Mouse (Mus musculus): Measurements from ENCODE around the gene Gm45808. TPM values are rescaled to one million over a fixed set of nuclear protein-coding genes. Genes with fewer than 3 reads are reported as not detected.
"Not testable (repeated sequence)": the region's sequence is repeated elsewhere in the genome, so short reads cannot be mapped to it uniquely, and the experiment has no call there.

Gm45808 gene
- polyA plus RNA-seq, 1 experiment from 2014 or later, result not detected

GRCm38 (mm10) chr7:45467090-45467670, 19.4 kb downstream of the Gm45808 start:
- H3K9me3 ChIP-seq (ENCODE audit: control insufficient read depth, low read length), result no peaks in the 10 kb centered on the region
- H3K27me3 ChIP-seq (ENCODE audit: control insufficient read depth, insufficient read depth, low read length), result no peaks in the 10 kb centered on the region
- H3K9ac ChIP-seq (ENCODE audit: low read length), result peak overlapping the region; percentile 19; the same call in 1 of the 2 replicates
- peaks cover 3% of the 10 kb centered on the region; the same call in 1 of the 2 replicates for H3K36me3 ChIP-seq (ENCODE audit: control insufficient read depth, insufficient read depth, low read length)
- ATAC-seq (ENCODE audit: insufficient read depth, low FRiP score, low TSS enrichment) (peak; percentile 24; the same call in 1 of the 2 replicates), DNase-seq (ENCODE audit: low spot score) (no peak)
- peaks cover 9% of the 10 kb centered on the region for H3K4me1 ChIP-seq (ENCODE audit: control insufficient read depth, insufficient read depth, low read length)
- peak overlapping the region; percentile 93 for H3K4me2 ChIP-seq (ENCODE audit: low read depth)
- WGBS, result 39% methylated on average over 7 of the region's 7 CpGs
- H3K4me3 ChIP-seq (ENCODE audit: low read depth, low read length), result peak overlapping the region; percentile 93
- no peak overlapping the region for H3K27ac ChIP-seq (ENCODE audit: low read depth, low read length)

GRCm38 (mm10) chr7:45466283-45467089, 20.1 kb downstream of the Gm45808 start, which contains the start of gene Bax:
Gene Bax (minus strand): TSS chr7:45466898.
- Histone ChIP-seq H3K4me3 (ENCODE audit: low read depth, low read length) (peak within 1 kb of the TSS; percentile 93), H3K9me3 (ENCODE audit: control insufficient read depth, low read length) (no peaks in the 10 kb centered on the region), H3K36me3 (ENCODE audit: control insufficient read depth, insufficient read depth, low read length) (peaks cover 3% of the 10 kb centered on the region; the same call in 1 of the 2 replicates), H3K9ac (ENCODE audit: low read length) (peak within 1 kb of the TSS; percentile 84), H3K4me2 (ENCODE audit: low read depth) (peak within 1 kb of the TSS; percentile 93), H3K4me1 (ENCODE audit: control insufficient read depth, insufficient read depth, low read length) (peaks cover 9% of the 10 kb centered on the region), H3K27me3 (ENCODE audit: control insufficient read depth, insufficient read depth, low read length) (no peaks in the 10 kb centered on the region), H3K27ac (ENCODE audit: low read depth, low read length) (peak within 1 kb of the TSS; percentile 64)
- 0% methylated on average over 50 of the region's 58 CpGs for WGBS
- DNase-seq (ENCODE audit: low spot score) (peak; percentile 96), ATAC-seq (ENCODE audit: insufficient read depth, low FRiP score, low TSS enrichment) (peak; percentile 65)

GRCm38 (mm10) chr7:45465549-45465948, 21.1 kb downstream of the Gm45808 start:
- peaks cover 3% of the 10 kb centered on the region; the same call in 1 of the 2 replicates for H3K36me3 ChIP-seq (ENCODE audit: control insufficient read depth, insufficient read depth, low read length)
- no peak overlapping the region for H3K27ac ChIP-seq (ENCODE audit: low read depth, low read length)
- peak overlapping the region; percentile 93 for H3K4me3 ChIP-seq (ENCODE audit: low read depth, low read length)
- H3K4me2 ChIP-seq (ENCODE audit: low read depth), result peak overlapping the region; percentile 93
- peak overlapping the region; percentile 84; the same call in 1 of the 2 replicates for H3K9ac ChIP-seq (ENCODE audit: low read length)
- DNase-seq (ENCODE audit: low spot score), result no peak
- H3K4me1 ChIP-seq (ENCODE audit: control insufficient read depth, insufficient read depth, low read length), result peaks cover 14% of the 10 kb centered on the region
- ATAC-seq (ENCODE audit: insufficient read depth, low FRiP score, low TSS enrichment), result no peak
- WGBS, result 83% methylated on average over 9 of the region's 9 CpGs
- H3K27me3 ChIP-seq (ENCODE audit: control insufficient read depth, insufficient read depth, low read length), result no peaks in the 10 kb centered on the region
- H3K9me3 ChIP-seq (ENCODE audit: control insufficient read depth, low read length), result no peaks in the 10 kb centered on the region

GRCm38 (mm10) chr7:45465112-45465511, 21.5 kb downstream of the Gm45808 start:
- DNase-seq (ENCODE audit: low spot score) (no peak), ATAC-seq (ENCODE audit: insufficient read depth, low FRiP score, low TSS enrichment) (no peak)
- Histone ChIP-seq H3K27ac (ENCODE audit: low read depth, low read length) (no peak overlapping the region), H3K9ac (ENCODE audit: low read length) (no peak overlapping the region), H3K36me3 (ENCODE audit: control insufficient read depth, insufficient read depth, low read length) (peaks cover 3% of the 10 kb centered on the region; the same call in 1 of the 2 replicates), H3K27me3 (ENCODE audit: control insufficient read depth, insufficient read depth, low read length) (no peaks in the 10 kb centered on the region), H3K4me2 (ENCODE audit: low read depth) (no peak overlapping the region), H3K4me1 (ENCODE audit: control insufficient read depth, insufficient read depth, low read length) (peaks cover 17% of the 10 kb centered on the region), H3K4me3 (ENCODE audit: low read depth, low read length) (no peak overlapping the region), H3K9me3 (ENCODE audit: control insufficient read depth, low read length) (no peaks in the 10 kb centered on the region)
- 93% methylated on average over 12 of the region's 12 CpGs for WGBS

GRCm38 (mm10) chr7:45463987-45464778, 22.4 kb downstream of the Gm45808 start:
- WGBS, result 92% methylated on average over 7 of the region's 7 CpGs
- Histone ChIP-seq H3K4me1 (ENCODE audit: control insufficient read depth, insufficient read depth, low read length) (peaks cover 17% of the 10 kb centered on the region), H3K9me3 (ENCODE audit: control insufficient read depth, low read length) (no peaks in the 10 kb centered on the region), H3K4me2 (ENCODE audit: low read depth) (no peak overlapping the region), H3K36me3 (ENCODE audit: control insufficient read depth, insufficient read depth, low read length) (peaks cover 3% of the 10 kb centered on the region; the same call in 1 of the 2 replicates), H3K27ac (ENCODE audit: low read depth, low read length) (no peak overlapping the region), H3K27me3 (ENCODE audit: control insufficient read depth, insufficient read depth, low read length) (no peaks in the 10 kb centered on the region), H3K9ac (ENCODE audit: low read length) (no peak overlapping the region), H3K4me3 (ENCODE audit: low read depth, low read length) (no peak overlapping the region)
- ATAC-seq (ENCODE audit: insufficient read depth, low FRiP score, low TSS enrichment), result no peak
- DNase-seq (ENCODE audit: low spot score), result no peak

- not testable (repeated sequence) for H3K36me3 ChIP-seq (ENCODE audit: control insufficient read depth, insufficient read depth, low read length); H3K4me2 ChIP-seq (ENCODE audit: low read depth); H3K9me3 ChIP-seq (ENCODE audit: control insufficient read depth, low read length); H3K4me3 ChIP-seq (ENCODE audit: low read depth, low read length); H3K27ac ChIP-seq (ENCODE audit: low read depth, low read length); DNase-seq (ENCODE audit: low spot score); ATAC-seq (ENCODE audit: insufficient read depth, low FRiP score, low TSS enrichment); H3K9ac ChIP-seq (ENCODE audit: low read length); H3K27me3 ChIP-seq (ENCODE audit: control insufficient read depth, insufficient read depth, low read length)
- H3K4me1 ChIP-seq (ENCODE audit: control insufficient read depth, insufficient read depth, low read length), result peaks cover 21% of the 10 kb centered on the region
- WGBS, result 80% methylated on average over 4 of the region's 4 CpGs
Observed at GRCm38 (mm10) chr7:45462868-45463267, 23.7 kb downstream of the Gm45808 start.

- Histone ChIP-seq H3K27ac (ENCODE audit: low read depth, low read length) (no peak overlapping the region), H3K9me3 (ENCODE audit: control insufficient read depth, low read length) (no peaks in the 10 kb centered on the region), H3K27me3 (ENCODE audit: control insufficient read depth, insufficient read depth, low read length) (no peaks in the 10 kb centered on the region), H3K4me3 (ENCODE audit: low read depth, low read length) (no peak overlapping the region), H3K9ac (ENCODE audit: low read length) (no peak overlapping the region), H3K4me1 (ENCODE audit: control insufficient read depth, insufficient read depth, low read length) (peaks cover 27% of the 10 kb centered on the region), H3K36me3 (ENCODE audit: control insufficient read depth, insufficient read depth, low read length) (peaks cover 8% of the 10 kb centered on the region), H3K4me2 (ENCODE audit: low read depth) (no peak overlapping the region)
- DNase-seq (ENCODE audit: low spot score), result no peak
- ATAC-seq (ENCODE audit: insufficient read depth, low FRiP score, low TSS enrichment), result no peak
- WGBS, result 92% methylated on average over 4 of the region's 4 CpGs
Observed at GRCm38 (mm10) chr7:45462325-45462724, 24.3 kb downstream of the Gm45808 start.

GRCm38 (mm10) chr7:45461781-45462180, 24.8 kb downstream of the Gm45808 start:
- Histone ChIP-seq H3K9me3 (ENCODE audit: control insufficient read depth, low read length) (no peaks in the 10 kb centered on the region), H3K36me3 (ENCODE audit: control insufficient read depth, insufficient read depth, low read length) (peaks cover 10% of the 10 kb centered on the region), H3K27ac (ENCODE audit: low read depth, low read length) (no peak overlapping the region; the same call in 1 of the 2 replicates), H3K27me3 (ENCODE audit: control insufficient read depth, insufficient read depth, low read length) (no peaks in the 10 kb centered on the region), H3K4me1 (ENCODE audit: control insufficient read depth, insufficient read depth, low read length) (peaks cover 31% of the 10 kb centered on the region), H3K4me3 (ENCODE audit: low read depth, low read length) (no peak overlapping the region), H3K9ac (ENCODE audit: low read length) (no peak overlapping the region), H3K4me2 (ENCODE audit: low read depth) (no peak overlapping the region)
- no peak for ATAC-seq (ENCODE audit: insufficient read depth, low FRiP score, low TSS enrichment)
- WGBS, result 67% methylated on average over 4 of the region's 4 CpGs
- DNase-seq (ENCODE audit: low spot score), result no peak

Measured in neural tube, embryonic 11.5 days (tissue).